Comparison of ENCODE assay signal across 21 mouse cellular contexts in the genomic region with DNA sequence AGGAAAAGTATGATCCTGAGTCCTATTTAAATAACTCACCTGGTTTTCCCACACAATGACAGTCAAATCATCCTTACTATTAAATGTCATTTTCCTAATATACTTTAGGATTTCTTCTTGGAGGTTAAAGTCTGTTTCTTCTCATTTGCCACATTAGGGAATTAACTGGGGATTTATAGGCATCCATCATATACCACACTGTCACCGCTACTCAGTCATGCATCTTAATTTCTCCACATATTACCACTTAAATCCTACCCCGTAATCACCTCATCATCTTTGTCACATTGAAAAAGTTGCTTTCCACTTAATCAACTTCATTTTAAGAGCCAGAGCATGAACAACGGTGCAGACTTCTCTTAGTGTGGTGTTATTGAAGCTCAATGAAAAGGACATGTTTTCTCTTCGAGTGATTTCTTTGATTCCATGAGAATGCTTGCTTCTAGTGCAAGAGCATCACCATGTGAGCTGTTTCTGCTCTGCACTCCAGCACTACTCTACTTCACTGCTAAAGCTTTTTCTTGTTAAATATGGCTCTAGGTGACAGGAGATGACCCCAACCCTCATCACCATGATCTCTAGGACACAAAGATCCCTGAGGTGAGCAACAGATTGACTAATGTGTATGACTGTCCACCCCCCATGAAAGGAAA.
A peak's percentile ranks its signal among the peaks of the same experiment; 100 is the strongest.
DNase-seq lines count a peak whose midpoint lies in the region; ATAC-seq and TF ChIP-seq lines count a peak whose summit lies in the region.
"Had no signal": no experiment of that assay in that cellular context is flagged by ENCODE, and none has a peak within 500 bp of the region (broad histone marks: within the 10 kb centered on the region; RNA-seq: fewer than 3 reads in every experiment).

No protein-coding gene starts in this region.

- H3K9ac ChIP-seq in forebrain, embryonic 15.5 days (replicated peaks): no peak overlapping the region
- no peak overlapping the region for H3K9ac ChIP-seq in kidney, postnatal 0 days (ENCODE audit: low read depth, low read length)
- no peak overlapping the region for H3K9ac ChIP-seq in midbrain, postnatal 0 days (replicated peaks; ENCODE audit: low read length, poor library complexity, severe bottlenecking)
- no peak overlapping the region for H3K9ac ChIP-seq in midbrain, embryonic 14.5 days (replicated peaks; ENCODE audit: low read length)
- H3K9ac ChIP-seq: embryonic facial prominence, embryonic 12.5 days; heart, embryonic 12.5 days; hindbrain, embryonic 14.5 days; limb, embryonic 12.5 days; liver, embryonic 12.5 days; lung, embryonic 15.5 days; neural tube, embryonic 13.5 days had no signal

- TF ChIP-seq CTCF in kidney, postnatal 0 days (IDR thresholded peaks at IDR 0.05; ENCODE audit: low read depth): peak; percentile 35; the same call in 1 of the 2 replicates
- peak; percentile 38; the same call in 1 of the 2 replicates for TF ChIP-seq CTCF in midbrain, postnatal 0 days (IDR thresholded peaks at IDR 0.05)

- 55% methylated on average over 4 of the region's 4 CpGs for WGBS in forebrain, embryonic 15.5 days
- WGBS in forebrain, embryonic 10.5 days: 77% methylated on average over 4 of the region's 4 CpGs
- WGBS in kidney, postnatal 0 days: 80% methylated on average over 4 of the region's 4 CpGs
- WGBS in midbrain, postnatal 0 days: 73% methylated on average over 4 of the region's 4 CpGs
- 70% methylated on average over 4 of the region's 4 CpGs for WGBS in midbrain, embryonic 14.5 days

- H3K9me3 ChIP-seq in forebrain, embryonic 15.5 days: no peaks in the 10 kb centered on the region
- H3K9me3 ChIP-seq in forebrain, embryonic 10.5 days: no peaks in the 10 kb centered on the region
- H3K9me3 ChIP-seq in kidney, postnatal 0 days (replicated peaks; ENCODE audit: low read length): no peaks in the 10 kb centered on the region
- H3K9me3 ChIP-seq in midbrain, postnatal 0 days (ENCODE audit: low read length): no peaks in the 10 kb centered on the region
- H3K9me3 ChIP-seq in midbrain, embryonic 14.5 days (ENCODE audit: control insufficient read depth, low read length): no peaks in the 10 kb centered on the region
- H3K9me3 ChIP-seq: embryonic facial prominence, embryonic 12.5 days; G1E; heart, embryonic 12.5 days; limb, embryonic 12.5 days; liver, embryonic 12.5 days; lung, embryonic 15.5 days; neural tube, embryonic 13.5 days had no signal

- no peaks in the 10 kb centered on the region for H3K36me3 ChIP-seq in forebrain, embryonic 15.5 days
- no peaks in the 10 kb centered on the region for H3K36me3 ChIP-seq in forebrain, embryonic 10.5 days (replicated peaks)
- no peaks in the 10 kb centered on the region for H3K36me3 ChIP-seq in kidney, postnatal 0 days (ENCODE audit: insufficient read depth, low read length)
- no peaks in the 10 kb centered on the region for H3K36me3 ChIP-seq in midbrain, postnatal 0 days (ENCODE audit: insufficient read depth, low read length)
- H3K36me3 ChIP-seq in midbrain, embryonic 14.5 days (ENCODE audit: control insufficient read depth, insufficient read depth, low read length): no peaks in the 10 kb centered on the region
- H3K36me3 ChIP-seq: embryonic facial prominence, embryonic 12.5 days; G1E; heart, embryonic 12.5 days; limb, embryonic 12.5 days; liver, embryonic 12.5 days; lung, embryonic 15.5 days; neural tube, embryonic 13.5 days had no signal

- H3K4me2 ChIP-seq in forebrain, embryonic 15.5 days (replicated peaks): no peak overlapping the region
- no peak overlapping the region for H3K4me2 ChIP-seq in kidney, postnatal 0 days (ENCODE audit: low read length)
- no peak overlapping the region for H3K4me2 ChIP-seq in midbrain, postnatal 0 days (ENCODE audit: low read depth, low read length, poor library complexity, severe bottlenecking)
- H3K4me2 ChIP-seq in midbrain, embryonic 14.5 days (ENCODE audit: low read length): no peak overlapping the region
- H3K4me2 ChIP-seq: embryonic facial prominence, embryonic 12.5 days; heart, embryonic 12.5 days; hindbrain, embryonic 14.5 days; limb, embryonic 12.5 days; liver, embryonic 12.5 days; lung, embryonic 15.5 days; midbrain, embryonic 11.5 days; neural tube, embryonic 13.5 days had no signal

- DNase-seq in forebrain, embryonic 10.5 days (ENCODE audit: extremely low spot score, low spot score): no peak
- DNase-seq in kidney, postnatal 0 days (ENCODE audit: low spot score): peak; percentile 3
- DNase-seq in kidney, adult 11 months: no peak
- DNase-seq in midbrain, postnatal 0 days (ENCODE audit: low spot score): no peak
- no peak for DNase-seq in midbrain, embryonic 14.5 days
- no peak for DNase-seq in embryo, embryonic 10.5 days (ENCODE audit: low spot score)
- DNase-seq: adrenal gland, postnatal 36 days; cerebellum, adult 2 months; right cerebral cortex, adult 18-20 months had no signal

- peak; percentile 26; the same call in 1 of the 2 replicates for ATAC-seq in forebrain, embryonic 15.5 days (replicated peaks)
- ATAC-seq in kidney, postnatal 0 days (replicated peaks; ENCODE audit: low FRiP score, low read depth): no peak
- no peak for ATAC-seq in midbrain, postnatal 0 days (ENCODE audit: low FRiP score)
- ATAC-seq in midbrain, embryonic 14.5 days (ENCODE audit: low FRiP score, low TSS enrichment): no peak
- ATAC-seq: intestine, embryonic 16.5 days; liver, embryonic 12.5 days had no signal

- H3K27ac ChIP-seq in forebrain, embryonic 15.5 days (replicated peaks): no peak overlapping the region
- no peak overlapping the region for H3K27ac ChIP-seq in forebrain, embryonic 10.5 days
- H3K27ac ChIP-seq in kidney, postnatal 0 days: no peak overlapping the region
- no peak overlapping the region for H3K27ac ChIP-seq in midbrain, postnatal 0 days (ENCODE audit: low read depth, low read length)
- no peak overlapping the region for H3K27ac ChIP-seq in midbrain, embryonic 14.5 days (replicated peaks; ENCODE audit: low read depth, low read length)
- H3K27ac ChIP-seq: embryonic facial prominence, embryonic 12.5 days; hindbrain, embryonic 14.5 days; limb, embryonic 12.5 days; liver, embryonic 12.5 days; lung, embryonic 15.5 days; neural tube, embryonic 13.5 days had no signal

- no peaks in the 10 kb centered on the region for H3K27me3 ChIP-seq in forebrain, embryonic 15.5 days
- no peaks in the 10 kb centered on the region for H3K27me3 ChIP-seq in forebrain, embryonic 10.5 days (ENCODE audit: poor library complexity, severe bottlenecking)
- H3K27me3 ChIP-seq in kidney, postnatal 0 days (ENCODE audit: insufficient read depth, low read length): no peaks in the 10 kb centered on the region
- no peaks in the 10 kb centered on the region for H3K27me3 ChIP-seq in midbrain, postnatal 0 days (ENCODE audit: insufficient read depth, low read length)
- H3K27me3 ChIP-seq in midbrain, embryonic 14.5 days (ENCODE audit: control insufficient read depth, insufficient read depth, low read length): no peaks in the 10 kb centered on the region
- H3K27me3 ChIP-seq: embryonic facial prominence, embryonic 12.5 days; heart, embryonic 12.5 days; limb, embryonic 12.5 days; liver, embryonic 12.5 days; lung, embryonic 15.5 days; neural tube, embryonic 13.5 days had no signal

- no peak overlapping the region for H3K4me3 ChIP-seq in forebrain, embryonic 15.5 days
- H3K4me3 ChIP-seq in forebrain, embryonic 10.5 days: no peak overlapping the region
- no peak overlapping the region for H3K4me3 ChIP-seq in kidney, postnatal 0 days (replicated peaks; ENCODE audit: low read depth, low read length)
- H3K4me3 ChIP-seq in midbrain, postnatal 0 days (ENCODE audit: low read depth, low read length): no peak overlapping the region
- no peak overlapping the region for H3K4me3 ChIP-seq in midbrain, embryonic 14.5 days (replicated peaks; ENCODE audit: low read depth, low read length)
- H3K4me3 ChIP-seq: embryonic facial prominence, embryonic 12.5 days; erythroblast, embryonic 14.5 days; heart, embryonic 12.5 days; limb, embryonic 12.5 days; liver, embryonic 12.5 days; lung, embryonic 15.5 days; neural tube, embryonic 13.5 days had no signal

- H3K4me1 ChIP-seq in forebrain, embryonic 15.5 days: no peaks in the 10 kb centered on the region
- no peaks in the 10 kb centered on the region for H3K4me1 ChIP-seq in forebrain, embryonic 10.5 days
- no peaks in the 10 kb centered on the region for H3K4me1 ChIP-seq in kidney, postnatal 0 days (replicated peaks; ENCODE audit: insufficient read depth, low read length)
- no peaks in the 10 kb centered on the region for H3K4me1 ChIP-seq in midbrain, postnatal 0 days (ENCODE audit: insufficient read depth, low read length)
- H3K4me1 ChIP-seq in midbrain, embryonic 14.5 days (ENCODE audit: control insufficient read depth, insufficient read depth, low read length): no peaks in the 10 kb centered on the region
- H3K4me1 ChIP-seq: embryonic facial prominence, embryonic 12.5 days; heart, embryonic 12.5 days; limb, embryonic 12.5 days; liver, embryonic 12.5 days; lung, embryonic 15.5 days; neural tube, embryonic 13.5 days had no signal
